Mouse (Mus musculus) cerebellum, adult 2 months (tissue): Measurements from ENCODE around the gene Tsnax.
A peak's percentile ranks its signal among the peaks of the same experiment; 100 is the strongest.

Source experiments
- CTCF ChIP-seq: fragments of 200-500 bp; IDR thresholded peaks from 2 replicates; pipeline ENCODE4 v1.5.1; 2011; ENCODE audit warnings: low read depth, mild to moderate bottlenecking, control low read depth, low read length, moderate library complexity, borderline replicate concordance; ENCODE audit not compliant: insufficient read depth
- POLR2A ChIP-seq: fragments of 200-500 bp; IDR thresholded peaks from 2 replicates; pipeline ENCODE4 v1.6.1; 2011; ENCODE audit warnings: low read length, control low read depth, borderline replicate concordance; ENCODE audit not compliant: insufficient read depth

GRCm38 (mm10) chr8:125054436-125054810 is 41.6 kb downstream of the Tsnax start:
- TF ChIP-seq POLR2A (0 out of 2 replicates have a peak, but pooled peaks have one; percentile 16), CTCF (no peak)
